Mouse (Mus musculus): ENCODE data around the gene Plce1.

The Plce1 gene

GRCm38 (mm10) chr19:38818766-38819426, 338.0 kb downstream of the Plce1 start, which contains the start of gene Noc3l:
Gene Noc3l (minus strand): TSS chr19:38819237.
- peak; percentile 95 for DNase-seq (ENCODE audit: low read depth, low spot score)

DNA sequence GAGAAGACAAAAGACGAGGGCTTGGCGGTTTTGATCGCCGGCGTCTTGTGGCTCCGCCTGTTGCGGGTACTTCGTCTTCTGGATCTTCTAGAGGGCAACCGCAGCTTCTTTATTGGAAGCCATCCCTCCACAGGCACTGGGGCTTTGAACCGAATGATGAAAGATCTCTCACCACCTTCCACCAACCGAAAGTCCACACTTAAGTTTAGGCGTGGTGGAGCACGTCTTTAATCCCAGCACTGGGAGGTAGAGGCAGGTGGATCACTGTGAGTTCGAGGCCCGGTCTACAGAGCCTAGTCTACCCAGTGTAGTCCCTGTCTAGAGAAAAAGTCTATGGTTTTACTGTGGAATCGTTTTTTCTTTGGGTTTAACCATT, 338.5 kb downstream of the Plce1 start:
- DNase-seq (ENCODE audit: low read depth, low spot score), result no peak

- no peak for DNase-seq (ENCODE audit: low read depth, low spot score)
Observed at GRCm38 (mm10) chr19:38820186-38820804, 339.4 kb downstream of the Plce1 start.

DNA sequence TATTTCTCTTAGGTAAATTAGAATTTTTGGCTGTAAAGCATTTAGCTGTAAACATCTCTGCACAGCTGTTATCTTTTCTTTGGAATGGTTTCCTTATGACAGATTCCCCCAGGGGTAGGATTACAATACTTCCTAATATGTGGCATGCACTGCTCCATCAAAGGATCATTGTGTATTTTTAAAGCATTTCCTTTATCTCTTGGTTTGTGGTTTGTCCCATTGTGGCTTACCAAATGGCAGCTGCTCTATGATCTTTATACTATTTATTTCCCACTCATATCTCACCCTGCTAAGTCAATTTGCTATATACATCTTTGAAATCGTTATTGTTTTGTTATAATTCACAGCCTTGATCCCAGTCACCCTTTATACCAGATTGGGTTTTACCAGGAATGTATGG, 352.3 kb downstream of the Plce1 start:
- DNase-seq (ENCODE audit: low read depth, low spot score), result no peak

Data from mesoderm, embryonic 11.5 days (tissue).